Mouse (Mus musculus) mouse embryonic stem cell (cell line): ENCODE measurements at regions not wholly inside any gene's neighbourhood (a gene's known extent, or its start where the extent isn't known, plus 50 kb on each side); places are given as distances from the start of the nearest gene placed in this dataset.
"Not testable (repeated sequence)": the region's sequence is repeated elsewhere in the genome, so short reads cannot be mapped to it uniquely, and the experiment has no call there.

Source experiments
- in situ Hi-C, 2 experiments: fragments of 300-500 bp; cut with MboI; formaldehyde crosslinking; loops; 1 replicate in 1 of 2; 3 replicates in 1 of 2; pipeline ENCODE4 v1.14.3; 2019 to 2020; ENCODE audit warnings: low sequenced_read_pairs in 2 of 2, low pct_unique_long_range_greater_than_20kb in 1 of 2, mixed read lengths in 1 of 2; ENCODE audit not compliant: unreplicated experiment in 1 of 2

- in situ Hi-C loops = loop anchor here (10.0 kb wide), 2 partner anchors 121 to 289 kb away; no protein-coding TSS in a partner anchor
Observed at GRCm38 (mm10) chr16:20895734-20896133, 161.4 kb upstream of the Thpo start.

DNA sequence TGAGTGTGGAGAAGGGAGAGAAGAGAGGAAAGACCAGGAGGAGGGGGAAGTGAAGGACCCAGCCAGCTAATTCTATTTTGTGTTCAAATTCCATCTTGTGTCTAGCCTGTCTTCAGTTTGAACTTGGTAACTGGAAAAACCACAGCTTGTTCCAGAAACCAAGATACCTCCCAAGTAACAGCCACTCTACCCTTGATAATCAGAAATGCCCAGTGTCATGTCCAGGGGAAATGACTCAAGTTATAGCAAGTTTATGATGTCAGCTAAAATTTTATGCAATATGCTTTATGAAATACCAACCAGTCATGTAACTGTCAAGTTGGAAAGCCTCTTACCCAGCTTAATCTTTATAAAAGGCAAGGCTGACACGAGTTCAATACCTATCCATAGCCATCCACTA lies 137.4 kb upstream of the Thpo start:
- in situ Hi-C loops = no loop called here

- in situ Hi-C loops = no loop called here
Observed at GRCm38 (mm10) chr16:20866771-20867170, 132.5 kb upstream of the Thpo start.

DNA sequence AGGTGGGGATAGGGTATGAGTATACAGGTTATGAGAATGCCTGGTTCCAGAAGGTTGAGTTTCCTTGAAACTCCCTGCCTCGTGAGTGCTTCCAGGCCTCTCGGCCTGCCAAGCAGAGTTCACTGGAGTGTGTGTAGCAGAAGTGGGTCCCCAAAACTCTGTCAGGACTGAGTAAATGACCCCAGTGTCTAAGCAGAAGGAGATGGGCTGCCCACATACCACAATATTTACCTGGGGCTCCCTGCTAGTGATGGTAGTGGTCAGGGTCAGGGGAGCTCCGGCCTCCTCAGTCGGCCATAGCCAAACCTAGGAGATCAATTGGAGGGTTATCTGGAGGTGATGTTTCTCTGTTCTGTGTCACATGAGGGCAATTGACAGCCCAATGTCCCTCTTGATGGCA lies 126.9 kb upstream of the Thpo start:
- in situ Hi-C loops = no loop called here

DNA sequence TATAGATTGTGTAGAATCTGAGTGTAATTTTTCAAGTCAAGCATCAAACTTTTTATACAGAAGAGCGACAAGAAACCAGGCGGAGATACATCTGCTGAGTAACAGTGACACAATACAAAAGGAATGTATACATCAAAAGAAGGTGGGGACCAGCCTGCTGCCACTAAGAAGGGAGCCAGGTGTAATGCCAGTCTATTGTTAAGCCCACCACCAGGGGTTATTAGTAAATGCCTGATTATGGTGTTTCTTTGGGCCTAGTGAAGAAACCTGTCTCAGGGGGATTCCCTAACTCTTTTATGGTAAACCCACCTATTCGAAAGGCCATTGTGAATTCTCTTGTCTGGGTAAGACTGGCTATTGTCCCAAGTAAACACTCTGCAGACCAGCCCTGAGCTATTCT lies 126.3 kb upstream of the Thpo start:
- in situ Hi-C loops = not testable (repeated sequence)

DNA sequence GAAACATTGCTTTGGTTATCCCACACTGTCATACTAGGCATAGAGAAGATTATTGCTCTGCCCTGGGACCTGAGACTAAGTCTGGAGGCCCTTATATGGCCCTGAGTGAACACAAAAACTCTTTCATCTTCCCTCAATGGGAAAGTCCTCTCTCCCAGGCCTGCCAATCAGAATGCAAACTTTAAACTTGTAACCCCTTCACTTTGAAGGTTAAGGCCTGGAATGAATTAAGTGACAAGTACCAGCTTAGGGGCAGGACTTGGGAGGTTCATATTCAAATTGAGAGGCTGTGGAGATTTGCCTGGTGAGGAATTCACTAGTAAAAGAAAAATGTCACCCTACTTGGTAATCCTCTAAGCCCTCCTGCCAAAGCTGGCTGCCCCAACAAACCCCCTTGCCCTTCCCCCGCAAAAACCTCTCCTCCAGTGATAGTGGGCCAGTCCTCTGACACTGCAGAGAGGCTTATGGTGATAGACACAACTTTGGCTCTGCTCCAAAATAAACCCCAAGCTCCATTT lies 120.4 kb upstream of the Thpo start:
- in situ Hi-C loops = no loop called here

- in situ Hi-C loops = no loop called here
Observed at GRCm38 (mm10) chr16:20838151-20838550, 103.8 kb upstream of the Thpo start.

DNA sequence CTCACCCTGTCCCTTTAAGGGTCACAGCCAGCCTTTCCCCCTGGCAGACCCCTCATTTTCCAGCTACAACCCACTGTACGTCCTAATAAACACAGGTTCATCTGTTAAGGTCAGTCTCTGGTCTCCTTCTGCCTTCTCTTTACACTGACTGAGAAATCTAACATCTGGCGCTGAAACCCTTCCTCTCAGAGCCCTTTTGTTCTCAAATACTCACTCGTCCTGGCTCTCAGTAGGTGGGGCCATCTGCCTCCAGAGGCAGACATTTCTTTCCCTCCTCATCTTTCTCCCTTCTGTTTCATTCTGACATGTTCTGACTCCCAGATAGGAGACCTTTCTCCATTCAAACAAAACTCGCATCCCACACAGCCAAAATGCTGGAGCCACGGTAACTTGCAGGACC lies 102.6 kb upstream of the Thpo start:
- in situ Hi-C loops = no loop called here

GRCm38 (mm10) chr16:20833838-20834237 lies 99.5 kb upstream of the Thpo start:
- in situ Hi-C loops = not testable (repeated sequence)

GRCm38 (mm10) chr16:20833301-20833700 lies 99.0 kb upstream of the Thpo start:
- in situ Hi-C loops = no loop called here

DNA sequence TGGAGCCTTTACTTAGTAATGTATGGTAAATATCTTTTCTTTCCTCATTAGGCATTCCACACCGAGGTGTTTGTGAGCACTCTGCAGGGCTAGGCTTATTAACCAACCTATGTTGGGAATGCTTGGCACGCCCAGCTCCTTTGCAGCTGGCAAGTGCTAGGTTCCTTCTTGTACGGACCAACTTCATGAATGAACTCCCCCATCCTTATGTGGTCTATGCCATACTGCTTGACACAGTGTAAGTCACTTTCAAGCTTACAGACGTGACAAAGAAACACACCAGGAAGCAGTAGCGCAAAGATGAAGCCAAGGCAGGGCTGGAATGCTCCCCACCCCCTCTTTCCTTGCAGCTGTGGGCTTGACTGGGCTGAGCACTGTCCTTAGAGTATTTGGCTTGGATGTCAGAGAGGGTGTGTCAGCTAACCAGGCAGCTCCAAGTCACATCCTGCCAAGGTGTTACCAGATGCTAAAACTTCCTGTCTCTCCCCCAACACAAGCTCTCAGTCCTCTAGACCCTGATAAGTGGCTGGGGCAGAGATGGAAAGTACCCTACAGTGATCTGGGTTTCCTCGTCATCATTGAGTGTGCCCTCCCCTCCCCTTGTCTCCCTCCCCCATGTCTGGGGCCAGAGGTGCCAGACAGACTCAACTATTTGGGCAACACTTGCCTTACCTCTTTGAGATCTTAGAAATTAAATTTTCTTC lies 95.6 kb upstream of the Thpo start:
- in situ Hi-C loops = no loop called here

GRCm38 (mm10) chr16:20828996-20829731 lies 94.9 kb upstream of the Thpo start:
- in situ Hi-C loops = no loop called here

DNA sequence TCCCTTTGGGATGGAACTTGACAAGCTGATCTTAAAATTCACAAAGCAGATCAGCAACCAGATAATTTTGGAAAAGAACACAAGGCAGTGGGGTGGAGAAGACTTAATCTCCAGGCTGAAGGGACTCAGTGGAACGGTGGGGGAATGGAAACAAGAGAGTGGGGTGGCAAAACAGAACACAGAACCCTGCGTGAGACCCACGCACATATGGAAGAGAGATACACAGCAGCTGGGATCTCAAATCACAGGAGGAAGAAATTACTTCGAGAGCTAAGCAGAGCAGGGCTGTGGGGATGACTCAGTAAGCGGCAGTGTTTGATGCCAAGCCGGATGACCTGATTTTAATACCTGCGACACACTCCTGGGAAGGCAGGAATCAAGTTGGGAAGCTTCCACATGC lies 89.9 kb upstream of the Thpo start:
- in situ Hi-C loops = no loop called here

GRCm38 (mm10) chr16:20820939-20821338 lies 86.6 kb upstream of the Thpo start:
- in situ Hi-C loops = no loop called here

- in situ Hi-C loops = no loop called here
Observed at GRCm38 (mm10) chr16:20819568-20819967, 85.3 kb upstream of the Thpo start.

DNA sequence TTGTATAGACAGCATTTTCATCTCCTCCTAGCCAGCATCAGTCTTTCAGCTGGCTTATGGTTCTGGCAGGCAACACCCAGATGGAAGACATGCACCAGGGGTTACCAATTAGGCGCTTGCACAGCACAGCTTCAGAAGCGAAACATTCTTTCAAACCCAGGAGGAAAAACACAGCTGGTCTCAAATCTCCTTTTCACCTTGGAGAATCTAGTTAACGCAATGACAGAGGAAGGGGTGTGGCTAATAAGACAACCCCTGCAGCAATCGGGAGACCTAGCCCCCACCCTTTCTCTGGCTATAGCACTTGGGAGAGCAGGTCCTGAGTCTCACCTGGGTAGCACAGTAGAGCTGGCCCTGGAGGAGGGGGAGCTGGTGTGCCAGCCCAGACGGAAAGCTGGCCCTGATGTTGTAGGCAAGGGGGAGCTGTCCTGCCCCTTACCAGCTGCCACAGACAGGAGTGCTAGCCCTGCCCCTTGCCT lies 84.4 kb upstream of the Thpo start:
- in situ Hi-C loops = no loop called here

DNA sequence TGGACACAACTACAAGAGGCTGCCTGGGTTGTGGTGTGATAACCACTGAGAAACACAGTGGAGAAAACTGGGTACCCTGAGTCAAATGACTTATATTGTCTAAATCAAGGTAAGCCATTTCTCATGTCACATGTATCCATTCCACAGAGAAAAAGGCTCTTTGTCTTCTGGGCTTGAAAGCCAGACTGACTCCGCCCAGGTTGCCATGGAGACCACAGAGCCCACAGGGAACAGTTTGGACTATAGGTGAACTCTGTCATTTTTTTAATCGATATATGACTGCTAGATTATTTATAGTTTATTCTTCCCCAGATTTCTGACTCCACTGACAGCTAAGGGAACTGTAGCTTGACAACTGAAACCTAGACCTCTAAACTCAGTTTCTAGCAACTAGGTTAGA lies 80.7 kb upstream of the Thpo start:
- in situ Hi-C loops = no loop called here

- in situ Hi-C loops = no loop called here
Observed at GRCm38 (mm10) chr16:20814240-20814639, 79.9 kb upstream of the Thpo start.

- in situ Hi-C loops = not testable (repeated sequence)
Observed at GRCm38 (mm10) chr16:20812025-20812424, 77.7 kb upstream of the Thpo start.

- in situ Hi-C loops = no loop called here
Observed at GRCm38 (mm10) chr16:20810322-20810721, 76.0 kb upstream of the Thpo start.
